Mouse (Mus musculus) small intestine, adult 2 months (tissue): Measurements from ENCODE around the gene Cox15.

ENCODE experiments used
- CTCF ChIP-seq: fragments of 200-500 bp; IDR thresholded peaks from 2 replicates; pipeline ENCODE4 v1.5.1; 2012; ENCODE audit warnings: low read depth, mild to moderate bottlenecking, control low read depth, inconsistent platforms, low read length, moderate library complexity, mixed read lengths; ENCODE audit not compliant: insufficient replicate concordance, insufficient read length; ENCODE audit errors: extremely low read depth
- POLR2A ChIP-seq: fragments of 200-500 bp; IDR thresholded peaks from 2 replicates; pipeline ENCODE4 v1.6.1; 2012; ENCODE audit warnings: low read depth, mild to moderate bottlenecking, control low read depth, inconsistent platforms, low read length, moderate library complexity

DNA sequence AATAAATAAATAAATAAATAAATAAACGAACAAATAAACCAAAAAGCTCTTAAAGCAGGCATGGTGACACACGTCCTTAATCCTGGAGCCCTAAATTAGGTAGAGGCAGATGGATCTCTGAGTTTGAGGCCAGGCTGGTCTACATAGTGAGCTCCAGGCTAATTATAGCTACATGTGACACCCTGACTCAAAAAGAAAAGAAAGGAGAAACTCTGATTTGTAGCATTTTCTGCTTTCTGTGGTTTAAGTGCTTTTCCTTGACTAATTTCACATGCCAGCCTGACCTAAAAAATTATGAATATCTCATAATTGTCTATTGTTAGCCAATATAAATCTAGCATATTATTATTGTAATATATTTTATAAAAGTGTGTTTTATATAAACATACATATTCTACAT is 9.6 kb upstream of the Cox15 start:
- TF ChIP-seq CTCF (no peak), POLR2A (no peak)
